Mouse (Mus musculus) adrenal gland, postnatal 4 days (tissue): ENCODE measurements at regions not wholly inside any gene's neighbourhood (a gene's known extent, or its start where the extent isn't known, plus 50 kb on each side); places are given as distances from the start of the nearest gene placed in this dataset.
"Not testable (repeated sequence)": the region's sequence is repeated elsewhere in the genome, so short reads cannot be mapped to it uniquely, and the experiment has no call there.

Source experiments
- DNase-seq, 2 experiments: peaks; one replicate each; pipeline ENCODE4 v3.0.0; 2021 to 2022; ENCODE audit warnings: low spot score in 2 of 2, mixed read lengths in 2 of 2

- not testable (repeated sequence) for DNase-seq
Observed at GRCm38 (mm10) chr12:77526581-77526980, 288.7 kb downstream of the Fut8 start.

GRCm38 (mm10) chr12:77527499-77527898, 289.6 kb downstream of the Fut8 start:
- DNase-seq = no peak

GRCm38 (mm10) chr12:77527953-77528865, 290.3 kb downstream of the Fut8 start:
- DNase-seq = no peak

GRCm38 (mm10) chr12:77528868-77529271, 290.9 kb downstream of the Fut8 start:
- DNase-seq = no peak

- DNase-seq = no peak
Observed at GRCm38 (mm10) chr12:77529414-77529813, 291.5 kb downstream of the Fut8 start.

- DNase-seq = no peak
Observed at GRCm38 (mm10) chr12:77529955-77530354, 292.0 kb downstream of the Fut8 start.

GRCm38 (mm10) chr12:77531294-77531693, 293.4 kb downstream of the Fut8 start:
- DNase-seq = no peak

GRCm38 (mm10) chr12:77532547-77532946, 294.6 kb downstream of the Fut8 start:
- no peak for DNase-seq

GRCm38 (mm10) chr12:77533606-77534005, 295.7 kb downstream of the Fut8 start:
- DNase-seq = no peak

- no peak for DNase-seq
Observed at GRCm38 (mm10) chr12:77534079-77534478, 296.2 kb downstream of the Fut8 start.

- no peak for DNase-seq
Observed at GRCm38 (mm10) chr12:77535147-77535546, 297.2 kb downstream of the Fut8 start.

GRCm38 (mm10) chr12:77537139-77537848, 299.4 kb downstream of the Fut8 start:
- no peak for DNase-seq

- DNase-seq = no peak
Observed at GRCm38 (mm10) chr12:77539661-77540431, 301.9 kb downstream of the Fut8 start.

GRCm38 (mm10) chr12:77541051-77541765, 303.3 kb downstream of the Fut8 start:
- DNase-seq = no peak

- DNase-seq = no peak
Observed at GRCm38 (mm10) chr12:77541826-77542225, 303.9 kb downstream of the Fut8 start.

GRCm38 (mm10) chr12:77543651-77544050, 305.7 kb downstream of the Fut8 start:
- DNase-seq = no peak

- DNase-seq = no peak
Observed at GRCm38 (mm10) chr12:77546165-77546564, 308.2 kb downstream of the Fut8 start.

- peak in 1 of 2 experiments; percentile 7 for DNase-seq
Observed at GRCm38 (mm10) chr12:77568286-77568685, 330.4 kb downstream of the Fut8 start.

- no peak for DNase-seq
Observed at GRCm38 (mm10) chr12:77570501-77570900, 332.6 kb downstream of the Fut8 start.

GRCm38 (mm10) chr12:77571071-77571470, 333.1 kb downstream of the Fut8 start:
- no peak for DNase-seq

- DNase-seq = no peak
Observed at GRCm38 (mm10) chr12:77575046-77575445, 337.1 kb downstream of the Fut8 start.
